Mouse (Mus musculus) thymus, postnatal 0 days (tissue): ENCODE data around the gene Hpcal1. TPM values are rescaled to one million over a fixed set of nuclear protein-coding genes. Genes with fewer than 3 reads are reported as not detected.

Experiments
- DNase-seq: peaks from one replicate; pipeline ENCODE4 v3.0.0-alpha.2; 2015; ENCODE audit warnings: low spot score
- polyA plus RNA-seq: library from polyadenylated mRNA; unstranded; fragments of >200 nt; fragmentation: Nextera tagmentation; extraction: Ambion mirVana; gene quantifications from 2 replicates; pipeline ENCODE4 v1.2.1, GENCODE M21; 2015

Gene Hpcal1
- polyA plus RNA-seq, 1 experiment from 2014 or later, result 152 TPM

GRCm38 (mm10) chr12:17684315-17684714 is 6.3 kb upstream of the Hpcal1 start:
- no peak for DNase-seq

- DNase-seq, result peak; percentile 79
Measured at GRCm38 (mm10) chr12:17686116-17686515, 4.5 kb upstream of the Hpcal1 start.

DNA sequence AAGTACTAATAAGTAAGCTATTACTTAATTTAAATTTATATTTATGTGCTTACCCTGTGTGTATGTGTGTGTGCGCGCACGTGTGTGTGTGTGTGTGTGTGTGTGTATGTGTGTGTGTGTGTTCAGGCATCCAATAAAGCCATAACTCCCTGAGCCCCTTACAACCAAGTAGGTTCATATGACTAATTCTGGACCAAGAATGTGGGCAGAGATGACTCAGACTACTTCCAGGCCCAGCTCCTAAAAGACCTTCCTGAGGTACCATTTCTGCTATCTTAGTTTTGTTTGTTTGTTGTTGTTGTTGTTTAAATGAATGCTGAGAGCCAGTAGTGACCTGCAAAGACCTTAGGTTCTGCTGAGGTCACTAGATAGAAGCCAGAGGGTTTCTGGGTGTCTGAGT is 1.7 kb upstream of the Hpcal1 start:
- DNase-seq, result no peak

GRCm38 (mm10) chr12:17689931-17690563 is 609 bp upstream of the Hpcal1 start:
- peak; percentile 31 for DNase-seq

DNA sequence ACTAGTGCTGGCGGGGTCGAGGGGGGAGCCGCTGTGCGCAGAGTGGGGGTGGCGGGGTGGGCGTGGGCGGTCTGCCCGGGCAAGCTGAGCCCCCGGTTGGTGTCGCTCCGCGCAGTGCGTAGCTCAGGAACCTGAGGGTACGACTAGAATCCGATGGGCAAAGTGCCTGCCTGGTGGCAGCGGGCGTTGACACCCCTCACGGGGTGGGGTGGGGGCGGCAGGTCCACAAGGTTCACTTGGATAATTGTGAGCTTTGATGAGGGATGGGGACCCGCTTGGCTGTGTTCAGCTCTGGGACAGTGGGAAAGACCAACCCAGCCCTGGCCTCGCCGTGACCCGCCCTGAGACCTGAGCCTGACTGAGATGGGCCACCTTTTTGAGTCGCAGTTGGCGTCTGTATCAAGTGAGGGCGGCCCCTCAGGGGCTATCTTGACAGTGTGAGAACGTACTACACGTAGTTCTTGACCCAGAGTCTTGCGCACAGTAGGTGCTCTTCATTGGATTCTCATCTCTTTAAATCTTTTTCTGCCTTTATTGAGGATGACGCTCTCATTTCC is 742 bp downstream of the Hpcal1 start:
- DNase-seq, result peak; percentile 64

GRCm38 (mm10) chr12:17691891-17692321 is 1.2 kb downstream of the Hpcal1 start:
- peak; percentile 77 for DNase-seq

GRCm38 (mm10) chr12:17692356-17692755 is 1.7 kb downstream of the Hpcal1 start:
- DNase-seq, result no peak

- no peak for DNase-seq
Measured at GRCm38 (mm10) chr12:17692953-17693352, 2.3 kb downstream of the Hpcal1 start.

GRCm38 (mm10) chr12:17694589-17695115 is 4.0 kb downstream of the Hpcal1 start:
- peak; percentile 40 for DNase-seq

DNA sequence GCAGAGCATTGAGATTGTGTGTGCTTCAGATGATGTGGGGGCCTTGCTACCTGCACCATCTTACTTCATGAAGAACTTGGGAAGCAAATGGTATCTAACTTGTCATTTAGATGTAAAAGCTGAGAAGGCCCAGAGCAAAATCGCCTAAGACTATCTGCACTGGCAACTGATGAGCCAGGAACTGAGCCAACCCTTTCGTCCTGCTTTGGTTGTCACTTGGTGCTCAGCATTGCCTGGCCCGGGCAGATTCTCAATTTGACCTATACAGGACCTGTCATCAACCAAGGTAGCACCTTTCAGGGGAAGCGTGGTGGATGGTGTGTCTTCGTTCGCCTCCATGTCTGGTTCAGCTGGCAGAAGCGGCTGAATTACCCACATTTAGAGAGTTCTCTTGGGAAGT is 5.7 kb downstream of the Hpcal1 start:
- DNase-seq, result no peak

- no peak for DNase-seq
Measured at GRCm38 (mm10) chr12:17698934-17699333, 8.3 kb downstream of the Hpcal1 start.

- DNase-seq, result no peak
Measured at GRCm38 (mm10) chr12:17699480-17699879, 8.8 kb downstream of the Hpcal1 start.

- DNase-seq, result no peak
Measured at GRCm38 (mm10) chr12:17701131-17701720, 10.6 kb downstream of the Hpcal1 start.

DNA sequence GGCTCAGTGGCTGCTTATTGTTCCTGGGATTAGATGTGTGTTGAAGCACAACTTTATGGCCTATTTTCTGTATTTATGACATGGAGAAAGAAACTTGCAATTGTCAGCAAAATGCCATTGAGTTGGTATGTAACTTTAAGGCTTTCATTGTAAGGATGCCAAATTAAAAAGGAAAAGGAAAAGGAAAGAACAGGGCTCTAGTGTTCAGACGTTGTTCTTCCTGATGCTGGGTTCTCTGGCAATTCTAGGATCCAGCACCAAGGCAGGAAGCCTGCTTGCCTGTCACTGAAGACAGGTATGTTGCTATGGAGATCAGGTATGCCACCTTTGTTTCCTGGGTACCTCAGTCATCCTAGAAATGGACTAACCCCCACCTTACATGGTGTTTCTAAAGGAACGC is 11.1 kb downstream of the Hpcal1 start:
- DNase-seq, result no peak

DNA sequence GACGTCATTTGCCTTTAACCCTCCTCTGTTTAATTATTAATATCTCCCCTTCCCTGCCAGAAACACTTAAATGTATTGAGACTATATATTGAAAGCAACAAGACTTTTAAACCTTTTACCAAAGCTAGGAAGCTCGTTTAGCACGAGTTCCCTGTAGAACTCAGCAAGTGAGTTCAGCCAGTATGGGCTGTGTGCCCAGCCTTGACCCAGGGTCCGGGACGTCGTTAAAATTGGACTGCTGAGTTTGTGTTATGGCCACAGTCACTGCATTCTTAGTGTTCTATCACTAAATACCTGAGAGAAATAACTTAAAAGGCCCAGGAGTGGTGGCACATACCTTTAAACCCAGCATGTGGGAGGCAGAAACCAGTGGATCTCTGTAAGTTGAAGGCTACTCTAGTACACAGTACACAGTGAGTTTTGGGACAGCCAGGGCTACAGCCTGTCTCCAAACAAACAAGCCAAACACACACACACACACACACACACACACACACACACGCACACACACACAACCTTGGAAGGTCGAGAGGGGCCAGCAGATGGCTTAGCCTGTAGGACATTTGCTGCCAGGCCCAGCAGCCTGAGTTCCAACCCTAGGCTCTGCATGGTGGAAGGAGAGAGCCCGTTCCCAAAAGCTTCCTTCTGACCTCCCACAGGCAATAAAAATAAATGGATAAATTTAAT is 11.7 kb downstream of the Hpcal1 start:
- no peak for DNase-seq

- DNase-seq, result no peak
Measured at GRCm38 (mm10) chr12:17702944-17703335, 12.3 kb downstream of the Hpcal1 start.

GRCm38 (mm10) chr12:17703866-17704265 is 13.2 kb downstream of the Hpcal1 start:
- DNase-seq, result no peak

DNA sequence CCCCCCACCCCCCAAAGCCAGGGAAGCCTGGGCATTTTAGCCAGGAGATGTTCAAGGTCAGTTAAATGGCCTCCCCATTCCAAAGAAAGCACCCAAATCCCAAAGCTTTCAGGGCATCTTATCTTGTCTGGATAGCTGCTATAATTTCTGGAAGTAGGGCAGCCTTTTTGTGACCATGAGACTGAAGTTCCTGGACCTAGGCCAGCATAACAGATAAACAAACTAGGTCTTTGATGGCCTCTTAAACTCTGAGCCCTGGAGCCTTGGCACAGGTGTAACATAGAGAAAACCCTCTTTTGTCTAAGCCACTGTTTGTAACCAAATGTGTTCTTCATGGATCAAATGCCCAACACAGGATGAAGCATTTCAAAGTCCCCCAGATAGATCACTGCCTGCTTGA is 16.8 kb downstream of the Hpcal1 start:
- DNase-seq, result no peak

- no peak for DNase-seq
Measured at GRCm38 (mm10) chr12:17709451-17709850, 18.8 kb downstream of the Hpcal1 start.

GRCm38 (mm10) chr12:17709926-17710746 is 19.5 kb downstream of the Hpcal1 start:
- DNase-seq, result peak; percentile 60

- DNase-seq, result no peak
Measured at GRCm38 (mm10) chr12:17710747-17711092, 20.1 kb downstream of the Hpcal1 start.
